18 mouse cellular contexts compared by ENCODE assay signal in the genomic region with DNA sequence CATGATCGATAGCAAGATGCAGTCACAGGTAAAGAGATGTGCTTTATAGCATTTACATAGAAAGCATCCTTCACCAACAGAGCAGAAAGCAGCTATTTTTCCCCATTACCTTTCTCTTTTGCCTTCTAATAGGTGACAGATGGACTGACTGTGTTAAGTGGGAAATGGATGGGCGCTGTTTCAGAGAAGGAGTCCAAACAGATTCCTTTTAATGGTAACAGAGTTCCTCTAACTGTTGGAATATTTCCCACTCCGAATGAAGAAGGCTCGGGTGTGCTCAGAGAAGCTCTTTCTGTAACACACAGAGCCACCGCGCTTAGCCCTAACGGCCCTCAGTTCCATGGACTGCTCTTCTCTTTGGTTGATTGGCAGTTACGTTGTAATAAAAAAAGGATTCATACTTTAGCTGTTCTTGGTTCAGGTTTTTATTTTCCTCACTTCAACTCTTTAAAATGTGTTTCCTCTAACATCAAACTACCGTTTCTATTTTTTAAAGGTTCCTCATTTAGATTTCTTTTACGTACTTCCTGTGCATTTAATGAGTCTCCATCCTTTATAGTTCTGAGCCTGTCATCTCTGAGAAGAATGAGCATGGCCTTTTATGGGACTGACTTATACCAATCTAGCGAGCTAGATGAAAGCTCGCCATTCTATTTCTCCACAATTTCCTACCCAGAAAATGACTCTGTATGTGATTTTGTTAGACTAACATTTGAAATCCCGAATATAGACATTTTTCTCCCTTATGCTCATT.
A peak's percentile ranks its signal among the peaks of the same experiment; 100 is the strongest.
DNase-seq lines count a peak whose midpoint lies in the region; ATAC-seq and TF ChIP-seq lines count a peak whose summit lies in the region.
"Had no signal": no experiment of that assay in that cellular context is flagged by ENCODE, and none has a peak within 500 bp of the region (broad histone marks: within the 10 kb centered on the region; RNA-seq: fewer than 3 reads in every experiment).

No protein-coding gene starts in this region.

- WGBS in kidney, postnatal 0 days: 58% methylated on average over 13 of the region's 13 CpGs
- WGBS in heart, embryonic 10.5 days: 85% methylated on average over 13 of the region's 13 CpGs

- H3K9ac ChIP-seq in kidney, postnatal 0 days (ENCODE audit: low read depth, low read length): no peak overlapping the region
- H3K9ac ChIP-seq: embryonic facial prominence, embryonic 12.5 days; intestine, embryonic 15.5 days; midbrain, embryonic 12.5 days; stomach, embryonic 15.5 days had no signal

- H3K27ac ChIP-seq in kidney, postnatal 0 days: no peak overlapping the region
- peak overlapping the region; percentile 74 for H3K27ac ChIP-seq in bone marrow macrophage, adult 2 months (ENCODE audit: insufficient read depth, low read depth, low read length)
- H3K27ac ChIP-seq in heart, embryonic 10.5 days: no peak overlapping the region
- H3K27ac ChIP-seq: embryonic facial prominence, embryonic 12.5 days; intestine, embryonic 15.5 days; midbrain, embryonic 12.5 days; stomach, embryonic 15.5 days had no signal

- H3K27me3 ChIP-seq in kidney, postnatal 0 days (ENCODE audit: insufficient read depth, low read length): no peaks in the 10 kb centered on the region
- H3K27me3 ChIP-seq in heart, embryonic 10.5 days (ENCODE audit: insufficient read depth, poor library complexity, severe bottlenecking): no peaks in the 10 kb centered on the region
- H3K27me3 ChIP-seq: embryonic facial prominence, embryonic 12.5 days; intestine, embryonic 15.5 days; midbrain, embryonic 12.5 days; stomach, embryonic 15.5 days had no signal

- DNase-seq in kidney, postnatal 0 days (ENCODE audit: low spot score): peak; percentile 30
- no peak for DNase-seq in kidney, adult 11 months
- DNase-seq in cerebellum, postnatal 14 days: peak; percentile 6 to 47
- no peak for DNase-seq in heart, embryonic 10.5 days (ENCODE audit: low spot score)
- no peak for DNase-seq in thymus, postnatal 36 days
- no peak for DNase-seq in MN1 (ENCODE audit: low spot score)
- DNase-seq: adrenal gland, postnatal 10 days; heart, postnatal 4 days; right cerebral cortex, postnatal 4 days; thymus, postnatal 14 days had no signal

- no peak for TF ChIP-seq CTCF in kidney, postnatal 0 days (IDR thresholded peaks at IDR 0.05; ENCODE audit: low read depth)
- TF ChIP-seq CTCF in bone marrow macrophage, adult 2 months (IDR thresholded peaks at IDR 0.05; ENCODE audit: low read depth, low read length): no peak

- no peak for TF ChIP-seq POLR2A in bone marrow macrophage, adult 2 months (IDR thresholded peaks at IDR 0.05; ENCODE audit: borderline replicate concordance, low read depth, low read length)

- H3K4me1 ChIP-seq in kidney, postnatal 0 days (replicated peaks; ENCODE audit: insufficient read depth, low read length): no peaks in the 10 kb centered on the region
- H3K4me1 ChIP-seq in bone marrow macrophage, adult 2 months (ENCODE audit: control insufficient read depth, insufficient read depth, low read length): peaks cover 5% of the 10 kb centered on the region
- no peaks in the 10 kb centered on the region for H3K4me1 ChIP-seq in heart, embryonic 10.5 days
- H3K4me1 ChIP-seq: embryonic facial prominence, embryonic 12.5 days; intestine, embryonic 15.5 days; stomach, embryonic 15.5 days had no signal

- no peak overlapping the region for H3K4me3 ChIP-seq in kidney, postnatal 0 days (replicated peaks; ENCODE audit: low read depth, low read length)
- H3K4me3 ChIP-seq in bone marrow macrophage, adult 2 months (ENCODE audit: insufficient read depth, low read length): peak overlapping the region; percentile 42
- no peak overlapping the region for H3K4me3 ChIP-seq in heart, embryonic 10.5 days
- H3K4me3 ChIP-seq: embryonic facial prominence, embryonic 12.5 days; intestine, embryonic 15.5 days; midbrain, embryonic 12.5 days; stomach, embryonic 15.5 days had no signal

- no peaks in the 10 kb centered on the region for H3K9me3 ChIP-seq in kidney, postnatal 0 days (replicated peaks; ENCODE audit: low read length)
- no peaks in the 10 kb centered on the region for H3K9me3 ChIP-seq in heart, embryonic 10.5 days
- H3K9me3 ChIP-seq: embryonic facial prominence, embryonic 12.5 days; intestine, embryonic 15.5 days; stomach, embryonic 15.5 days had no signal

- H3K36me3 ChIP-seq in kidney, postnatal 0 days (ENCODE audit: insufficient read depth, low read length): no peaks in the 10 kb centered on the region
- H3K36me3 ChIP-seq in heart, embryonic 10.5 days: no peaks in the 10 kb centered on the region
- H3K36me3 ChIP-seq: embryonic facial prominence, embryonic 12.5 days; intestine, embryonic 15.5 days; stomach, embryonic 15.5 days had no signal

- no peak for ATAC-seq in kidney, postnatal 0 days (replicated peaks; ENCODE audit: low FRiP score, low read depth)
- ATAC-seq in monocyte, adult 5-6 weeks (replicated peaks; ENCODE audit: insufficient number of reproducible peaks, low FRiP score, low TSS enrichment, poor library complexity, severe bottlenecking): 0 out of 2 replicates have a peak, but pooled peaks have one; percentile 32
- ATAC-seq: intestine, embryonic 15.5 days; lung, postnatal 0 days had no signal

- peak overlapping the region; percentile 31 for H3K4me2 ChIP-seq in kidney, postnatal 0 days (ENCODE audit: low read length)
- H3K4me2 ChIP-seq: embryonic facial prominence, embryonic 12.5 days; intestine, embryonic 15.5 days; liver, embryonic 11.5 days; midbrain, embryonic 12.5 days; stomach, embryonic 15.5 days had no signal

Comparison
In these comparisons a context has a peak if more than half of its experiments do, and no peak if none do; other contexts are left out.
1. DNase-seq: peak in kidney, postnatal 0 days (single experiment) and cerebellum, postnatal 14 days (2 of 2); none in kidney, adult 11 months (single experiment), heart, embryonic 10.5 days (single experiment), thymus, postnatal 36 days (0 of 2) and MN1 (single experiment).